Mouse (Mus musculus): ENCODE measurements around the gene Prpsap1. TPM values are rescaled to one million over a fixed set of nuclear protein-coding genes. Genes with fewer than 3 reads are reported as not detected.

Prpsap1 gene
- polyA plus RNA-seq, 1 experiment = 81.0 TPM

GRCm38 (mm10) chr11:116479832-116480231 lies 14.2 kb downstream of the Prpsap1 start:
- Histone ChIP-seq H3K79me2 (ENCODE audit: control insufficient read depth, insufficient read depth) (peaks cover 30% of the 10 kb centered on the region), H3K4me3 (ENCODE audit: insufficient read depth, poor library complexity, severe bottlenecking) (no peak overlapping the region), H3K79me3 (ENCODE audit: low read depth) (peaks cover 9% of the 10 kb centered on the region), H3ac (ENCODE audit: control insufficient read depth, insufficient read length, low read depth) (no peak overlapping the region), H3K27me3 (ENCODE audit: control insufficient read depth, insufficient read depth, insufficient read length) (no peaks in the 10 kb centered on the region), H3K36me3 (ENCODE audit: control insufficient read depth, insufficient read depth) (peaks cover 89% of the 10 kb centered on the region)
- TF ChIP-seq MAX (IDR thresholded peaks at IDR 0.05) (no peak), MYOD1 (IDR thresholded peaks at IDR 0.05; ENCODE audit: control insufficient read depth, insufficient read length, low read depth) (no peak), CTCF (IDR thresholded peaks at IDR 0.05; ENCODE audit: control insufficient read depth, insufficient read depth, insufficient read length) (no peak), USF1 (IDR thresholded peaks at IDR 0.05; ENCODE audit: low read depth) (no peak), FOSL1 (IDR thresholded peaks at IDR 0.05; ENCODE audit: insufficient read depth, low read length, poor library complexity, severe bottlenecking) (no peak), CEBPB (IDR thresholded peaks at IDR 0.05; ENCODE audit: low read depth) (no peak), MYOG (IDR thresholded peaks at IDR 0.05; ENCODE audit: control insufficient read depth, extremely low read depth, insufficient read length) (no peak)

- peaks cover 9% of the 10 kb centered on the region for H3K79me3 ChIP-seq (ENCODE audit: low read depth)
- no peak for TF ChIP-seq CEBPB (IDR thresholded peaks at IDR 0.05; ENCODE audit: low read depth)
- TF ChIP-seq CTCF (IDR thresholded peaks at IDR 0.05; ENCODE audit: control insufficient read depth, insufficient read depth, insufficient read length) = no peak
- no peak for TF ChIP-seq MYOD1 (IDR thresholded peaks at IDR 0.05; ENCODE audit: control insufficient read depth, insufficient read length, low read depth)
- TF ChIP-seq FOSL1 (IDR thresholded peaks at IDR 0.05; ENCODE audit: insufficient read depth, low read length, poor library complexity, severe bottlenecking) = no peak
- peaks cover 30% of the 10 kb centered on the region for H3K79me2 ChIP-seq (ENCODE audit: control insufficient read depth, insufficient read depth)
- peaks cover 90% of the 10 kb centered on the region for H3K36me3 ChIP-seq (ENCODE audit: control insufficient read depth, insufficient read depth)
- H3K27me3 ChIP-seq (ENCODE audit: control insufficient read depth, insufficient read depth, insufficient read length) = no peaks in the 10 kb centered on the region
- no peak overlapping the region for H3K4me3 ChIP-seq (ENCODE audit: insufficient read depth, poor library complexity, severe bottlenecking)
- no peak overlapping the region for H3ac ChIP-seq (ENCODE audit: control insufficient read depth, insufficient read length, low read depth)
Measured at GRCm38 (mm10) chr11:116478978-116479377, 15.0 kb downstream of the Prpsap1 start.

- Histone ChIP-seq H3K79me2 (ENCODE audit: control insufficient read depth, insufficient read depth) (peaks cover 17% of the 10 kb centered on the region), H3K27me3 (ENCODE audit: control insufficient read depth, insufficient read depth, insufficient read length) (no peaks in the 10 kb centered on the region), H3K36me3 (ENCODE audit: control insufficient read depth, insufficient read depth) (peaks cover 91% of the 10 kb centered on the region), H3K79me3 (ENCODE audit: low read depth) (peaks cover 3% of the 10 kb centered on the region), H3K4me3 (ENCODE audit: insufficient read depth, poor library complexity, severe bottlenecking) (no peak overlapping the region), H3ac (ENCODE audit: control insufficient read depth, insufficient read length, low read depth) (no peak overlapping the region)
- TF ChIP-seq MYOG (IDR thresholded peaks at IDR 0.05; ENCODE audit: control insufficient read depth, extremely low read depth, insufficient read length) = no peak
- no peak for TF ChIP-seq CEBPB (IDR thresholded peaks at IDR 0.05; ENCODE audit: low read depth)
- no peak for TF ChIP-seq FOSL1 (IDR thresholded peaks at IDR 0.05; ENCODE audit: insufficient read depth, low read length, poor library complexity, severe bottlenecking)
- TF ChIP-seq USF1 (IDR thresholded peaks at IDR 0.05; ENCODE audit: low read depth) = no peak
- no peak for TF ChIP-seq MYOD1 (IDR thresholded peaks at IDR 0.05; ENCODE audit: control insufficient read depth, insufficient read length, low read depth)
Measured at GRCm38 (mm10) chr11:116477160-116477759, 16.7 kb downstream of the Prpsap1 start.

- Histone ChIP-seq H3ac (ENCODE audit: control insufficient read depth, insufficient read length, low read depth) (no peak overlapping the region), H3K79me3 (ENCODE audit: low read depth) (peaks cover 3% of the 10 kb centered on the region), H3K36me3 (ENCODE audit: control insufficient read depth, insufficient read depth) (peaks cover 94% of the 10 kb centered on the region), H3K4me3 (ENCODE audit: insufficient read depth, poor library complexity, severe bottlenecking) (no peak overlapping the region), H3K79me2 (ENCODE audit: control insufficient read depth, insufficient read depth) (peaks cover 11% of the 10 kb centered on the region), H3K27me3 (ENCODE audit: control insufficient read depth, insufficient read depth, insufficient read length) (no peaks in the 10 kb centered on the region)
- TF ChIP-seq USF1 (IDR thresholded peaks at IDR 0.05; ENCODE audit: low read depth) = no peak
Measured at GRCm38 (mm10) chr11:116476696-116477095, 17.3 kb downstream of the Prpsap1 start.

- H3K79me2 ChIP-seq (ENCODE audit: control insufficient read depth, insufficient read depth) = peaks cover 5% of the 10 kb centered on the region
- no peaks in the 10 kb centered on the region for H3K27me3 ChIP-seq (ENCODE audit: control insufficient read depth, insufficient read depth, insufficient read length)
- no peak for TF ChIP-seq USF1 (IDR thresholded peaks at IDR 0.05; ENCODE audit: low read depth)
- no peak for TF ChIP-seq MYOD1 (IDR thresholded peaks at IDR 0.05; ENCODE audit: control insufficient read depth, insufficient read length, low read depth)
- no peak for TF ChIP-seq MYOG (IDR thresholded peaks at IDR 0.05; ENCODE audit: control insufficient read depth, extremely low read depth, insufficient read length)
- no peak for TF ChIP-seq CEBPB (IDR thresholded peaks at IDR 0.05; ENCODE audit: low read depth)
- no peak for TF ChIP-seq CTCF (IDR thresholded peaks at IDR 0.05; ENCODE audit: control insufficient read depth, insufficient read depth, insufficient read length)
- no peak for TF ChIP-seq MAX (IDR thresholded peaks at IDR 0.05)
- TF ChIP-seq FOSL1 (IDR thresholded peaks at IDR 0.05; ENCODE audit: insufficient read depth, low read length, poor library complexity, severe bottlenecking) = no peak
- H3K4me3 ChIP-seq (ENCODE audit: insufficient read depth, poor library complexity, severe bottlenecking) = no peak overlapping the region
- H3K36me3 ChIP-seq (ENCODE audit: control insufficient read depth, insufficient read depth) = peaks cover 96% of the 10 kb centered on the region
- H3K79me3 ChIP-seq (ENCODE audit: low read depth) = peaks cover 3% of the 10 kb centered on the region
- no peak overlapping the region for H3ac ChIP-seq (ENCODE audit: control insufficient read depth, insufficient read length, low read depth)
Measured at GRCm38 (mm10) chr11:116476041-116476440, 18.0 kb downstream of the Prpsap1 start.

- peaks cover 76% of the 10 kb centered on the region for H3K36me3 ChIP-seq (ENCODE audit: control insufficient read depth, insufficient read depth)
- no peak overlapping the region for H3K4me3 ChIP-seq (ENCODE audit: insufficient read depth, poor library complexity, severe bottlenecking)
- no peaks in the 10 kb centered on the region for H3K79me2 ChIP-seq (ENCODE audit: control insufficient read depth, insufficient read depth)
- no peaks in the 10 kb centered on the region for H3K79me3 ChIP-seq (ENCODE audit: low read depth)
- H3K27me3 ChIP-seq (ENCODE audit: control insufficient read depth, insufficient read depth, insufficient read length) = no peaks in the 10 kb centered on the region
- TF ChIP-seq MYOD1 (IDR thresholded peaks at IDR 0.05; ENCODE audit: control insufficient read depth, insufficient read length, low read depth) (no peak), USF1 (IDR thresholded peaks at IDR 0.05; ENCODE audit: low read depth) (no peak), FOSL1 (IDR thresholded peaks at IDR 0.05; ENCODE audit: insufficient read depth, low read length, poor library complexity, severe bottlenecking) (no peak), CTCF (IDR thresholded peaks at IDR 0.05; ENCODE audit: control insufficient read depth, insufficient read depth, insufficient read length) (no peak), CEBPB (IDR thresholded peaks at IDR 0.05; ENCODE audit: low read depth) (no peak), MAX (IDR thresholded peaks at IDR 0.05) (no peak)
- no peak overlapping the region for H3ac ChIP-seq (ENCODE audit: control insufficient read depth, insufficient read length, low read depth)
Measured at GRCm38 (mm10) chr11:116472275-116472674, 21.7 kb downstream of the Prpsap1 start.
